Mouse (Mus musculus): ENCODE measurements at regions not wholly inside any gene's neighbourhood (a gene's known extent, or its start where the extent isn't known, plus 50 kb on each side); places are given as distances from the start of the nearest gene placed in this dataset.
A peak's percentile ranks its signal among the peaks of the same experiment; 100 is the strongest.

- no peak for TF ChIP-seq POLR2A (IDR thresholded peaks at IDR 0.05; ENCODE audit: low read depth, low read length)
- TF ChIP-seq CTCF (conservative IDR thresholded peaks at IDR 0.05; ENCODE audit: insufficient read depth, insufficient read length, low read depth, low read length) = peak; percentile 95
Observed at GRCm38 (mm10) chr7:69490566-69491466, 741.8 kb upstream of the Arrdc4 start.
